ENCODE assay signal across 8 mouse cellular contexts in genomic region chr5:109557321-109558122, GRCm38 (mm10). TPM values are rescaled to one million over a fixed set of nuclear protein-coding genes. Genes with fewer than 3 reads are reported as not detected.
DNase-seq lines count a peak whose midpoint lies in the region; ATAC-seq lines count a peak whose summit lies in the region.

No protein-coding gene starts in this region.

- peaks cover 9% of the 10 kb centered on the region for H3K9me3 ChIP-seq in hindbrain, embryonic 15.5 days

- H3K4me1 ChIP-seq in hindbrain, embryonic 15.5 days (replicated peaks), result no peaks in the 10 kb centered on the region

- H3K36me3 ChIP-seq in hindbrain, embryonic 15.5 days, result peaks cover 18% of the 10 kb centered on the region

- ATAC-seq in hindbrain, embryonic 15.5 days (ENCODE audit: low FRiP score, low read depth), result peak; percentile 78

- peak overlapping the region; percentile 69 for H3K4me3 ChIP-seq in hindbrain, embryonic 15.5 days

- peak; percentile 99 for DNase-seq in ZHBTc4 (ENCODE audit: low read depth, low spot score)
- peak; percentile 98 to 99 for DNase-seq in cerebellum, postnatal 25 days
- DNase-seq in frontal cortex, postnatal 36 days (ENCODE audit: low spot score in 2 of 2), result peak; percentile 96 to 98
- peak; percentile 96 for DNase-seq in layer of hippocampus, postnatal 36 days
- DNase-seq in lung, postnatal 25 days (ENCODE audit: low spot score), result peak; percentile 94
- peak; percentile 95 for DNase-seq in retina, embryonic 14.5 days (ENCODE audit: low spot score)
- DNase-seq in urinary bladder, adult 2 months (ENCODE audit: low spot score), result peak; percentile 87

- H3K9ac ChIP-seq in hindbrain, embryonic 15.5 days, result peak overlapping the region; percentile 30

- H3K27ac ChIP-seq in hindbrain, embryonic 15.5 days (replicated peaks), result peak overlapping the region; percentile 99

- no peaks in the 10 kb centered on the region for H3K27me3 ChIP-seq in hindbrain, embryonic 15.5 days

- under 1% methylated on average over 35 of the region's 35 CpGs for WGBS in hindbrain, embryonic 15.5 days

- peak overlapping the region; percentile 56 for H3K4me2 ChIP-seq in hindbrain, embryonic 15.5 days

RNA-seq across cellular contexts. Expression of gene Crlf2, which starts 1.3 kb away (rescaled TPM):
- polyA plus RNA-seq in hindbrain, embryonic 15.5 days (2015; fragmentation: Nextera tagmentation; extraction: Ambion mirVana), result 18.4 and 22.6 TPM in 2 replicates
- total RNA-seq in layer of hippocampus, postnatal 36 days (2021), result 10 to 100 TPM; 22.8 to 27.5 TPM
- polyA plus RNA-seq in urinary bladder, adult 2 months (2012; rRNA removed), result 24.7 and 26.4 TPM in 2 replicates

Comparison
In these comparisons a context has a peak if more than half of its experiments do, and no peak if none do; other contexts are left out.
1. Peak in every context shown above with its lines: DNase-seq, ATAC-seq, H3K4me3 ChIP-seq and H3K27ac ChIP-seq.